Mouse (Mus musculus): ENCODE measurements around the gene Oxtr.

DNA sequence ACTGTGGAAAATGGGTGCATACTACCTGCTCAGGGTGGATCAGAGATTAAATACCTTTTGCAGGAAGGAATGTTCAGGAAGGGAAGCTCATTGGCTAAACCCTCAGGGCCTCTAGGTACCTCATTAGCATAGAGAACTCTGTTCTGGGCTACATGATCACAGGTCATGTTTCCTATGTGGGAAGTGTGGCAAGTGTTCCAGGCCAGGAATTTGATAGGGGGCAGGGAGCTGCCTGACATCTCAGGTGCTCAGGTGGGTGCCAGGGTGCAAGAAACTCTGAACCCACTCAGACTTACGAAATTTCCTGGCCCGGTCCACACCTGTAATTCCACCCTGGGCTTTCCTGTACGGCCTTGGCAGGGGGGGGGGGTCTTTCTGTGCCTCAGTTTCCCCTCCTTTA lies 9.0 kb upstream of the Oxtr start:
- TF ChIP-seq CTCF (IDR thresholded peaks at IDR 0.05): no peak
- TF ChIP-seq EP300 (IDR thresholded peaks at IDR 0.05): no peak

All from lung, postnatal 0 days (tissue).